Mouse (Mus musculus): Measurements from ENCODE around the gene Ano10. TPM values are rescaled to one million over a fixed set of nuclear protein-coding genes. Genes with fewer than 3 reads are reported as not detected.

Ano10 gene
- polyA plus RNA-seq, 1 experiment from 2014 or later = 33.9 TPM

- 93% methylated on average over 4 of the region's 4 CpGs for WGBS
- no peak overlapping the region for H3K27ac ChIP-seq (replicated peaks)
- no peaks in the 10 kb centered on the region for H3K27me3 ChIP-seq (ENCODE audit: low read depth, poor library complexity, severe bottlenecking)
- H3K36me3 ChIP-seq = peaks cover 35% of the 10 kb centered on the region
- no peak for DNase-seq (ENCODE audit: low spot score)
- H3K4me1 ChIP-seq = peaks cover 20% of the 10 kb centered on the region
- H3K9me3 ChIP-seq (replicated peaks) = no peaks in the 10 kb centered on the region
- H3K4me3 ChIP-seq = no peak overlapping the region
These were observed 155.7 kb downstream of the Ano10 start for GRCm38 (mm10) chr9:122138371-122139029.

- 78% methylated on average over 1 of the region's 1 CpGs for WGBS
- H3K27ac ChIP-seq (replicated peaks) = no peak overlapping the region
- H3K4me3 ChIP-seq = no peak overlapping the region
- no peaks in the 10 kb centered on the region for H3K27me3 ChIP-seq (ENCODE audit: low read depth, poor library complexity, severe bottlenecking)
- no peak for DNase-seq (ENCODE audit: low spot score)
- H3K9me3 ChIP-seq (replicated peaks) = no peaks in the 10 kb centered on the region
- peaks cover 16% of the 10 kb centered on the region for H3K4me1 ChIP-seq
- peaks cover 37% of the 10 kb centered on the region for H3K36me3 ChIP-seq
These were observed 156.3 kb downstream of the Ano10 start for GRCm38 (mm10) chr9:122137960-122138359.

- no peak for DNase-seq (ENCODE audit: low spot score)
- H3K4me1 ChIP-seq = peaks cover 11% of the 10 kb centered on the region
- no peaks in the 10 kb centered on the region for H3K9me3 ChIP-seq (replicated peaks)
- no peaks in the 10 kb centered on the region for H3K27me3 ChIP-seq (ENCODE audit: low read depth, poor library complexity, severe bottlenecking)
- no peak overlapping the region for H3K4me3 ChIP-seq
- WGBS = 86% methylated on average over 2 of the region's 2 CpGs
- peaks cover 34% of the 10 kb centered on the region for H3K36me3 ChIP-seq
- no peak overlapping the region for H3K27ac ChIP-seq (replicated peaks)
These were observed 158.4 kb downstream of the Ano10 start for GRCm38 (mm10) chr9:122135885-122136170.

- 69% methylated on average over 1 of the region's 1 CpGs for WGBS
- H3K27ac ChIP-seq (replicated peaks) = 0 out of 2 replicates have a peak overlapping the region, but pooled peaks have one; percentile 3
- no peak overlapping the region for H3K4me3 ChIP-seq
- no peaks in the 10 kb centered on the region for H3K9me3 ChIP-seq (replicated peaks)
- H3K27me3 ChIP-seq (ENCODE audit: low read depth, poor library complexity, severe bottlenecking) = no peaks in the 10 kb centered on the region
- peaks cover 34% of the 10 kb centered on the region for H3K36me3 ChIP-seq
- H3K4me1 ChIP-seq = peaks cover 13% of the 10 kb centered on the region
- DNase-seq (ENCODE audit: low spot score) = no peak
These were observed 158.9 kb downstream of the Ano10 start for GRCm38 (mm10) chr9:122135095-122135884.

GRCm38 (mm10) chr9:122132145-122132544 is 162.1 kb downstream of the Ano10 start:
- no peaks in the 10 kb centered on the region for H3K27me3 ChIP-seq (ENCODE audit: low read depth, poor library complexity, severe bottlenecking)
- no peak overlapping the region for H3K27ac ChIP-seq (replicated peaks)
- DNase-seq (ENCODE audit: low spot score) = no peak
- 0 out of 2 replicates have a peak, but pooled peaks cover 6% of the 10 kb centered on the region for H3K4me1 ChIP-seq
- WGBS = 86% methylated on average over 7 of the region's 7 CpGs
- H3K36me3 ChIP-seq = peaks cover 17% of the 10 kb centered on the region
- H3K9me3 ChIP-seq (replicated peaks) = no peaks in the 10 kb centered on the region
- H3K4me3 ChIP-seq = no peak overlapping the region

- no peak overlapping the region for H3K4me3 ChIP-seq
- peaks cover 19% of the 10 kb centered on the region for H3K4me1 ChIP-seq
- DNase-seq (ENCODE audit: low spot score) = no peak
- H3K36me3 ChIP-seq = peaks cover 11% of the 10 kb centered on the region
- H3K27ac ChIP-seq (replicated peaks) = no peak overlapping the region
- WGBS = 42% methylated on average over 3 of the region's 3 CpGs
- no peaks in the 10 kb centered on the region for H3K27me3 ChIP-seq (ENCODE audit: low read depth, poor library complexity, severe bottlenecking)
- no peaks in the 10 kb centered on the region for H3K9me3 ChIP-seq (replicated peaks)
These were observed 163.6 kb downstream of the Ano10 start for GRCm38 (mm10) chr9:122130666-122131065.

GRCm38 (mm10) chr9:122128686-122129085 is 165.5 kb downstream of the Ano10 start:
- Histone ChIP-seq H3K27ac (replicated peaks) (no peak overlapping the region), H3K4me1 (peaks cover 21% of the 10 kb centered on the region), H3K4me3 (no peak overlapping the region), H3K9me3 (replicated peaks) (no peaks in the 10 kb centered on the region), H3K27me3 (ENCODE audit: low read depth, poor library complexity, severe bottlenecking) (no peaks in the 10 kb centered on the region), H3K36me3 (0 out of 2 replicates have a peak, but pooled peaks cover 5% of the 10 kb centered on the region)
- 85% methylated on average over 5 of the region's 5 CpGs for WGBS
- DNase-seq (ENCODE audit: low spot score) = no peak

GRCm38 (mm10) chr9:122127271-122127785 is 166.9 kb downstream of the Ano10 start:
- H3K27ac ChIP-seq (replicated peaks) = no peak overlapping the region
- H3K36me3 ChIP-seq = no peaks in the 10 kb centered on the region
- no peaks in the 10 kb centered on the region for H3K9me3 ChIP-seq (replicated peaks)
- peaks cover 21% of the 10 kb centered on the region for H3K4me1 ChIP-seq
- H3K4me3 ChIP-seq = no peak overlapping the region
- no peaks in the 10 kb centered on the region for H3K27me3 ChIP-seq (ENCODE audit: low read depth, poor library complexity, severe bottlenecking)
- 54% methylated on average over 3 of the region's 3 CpGs for WGBS
- DNase-seq (ENCODE audit: low spot score) = no peak

- no peaks in the 10 kb centered on the region for H3K9me3 ChIP-seq (replicated peaks)
- H3K36me3 ChIP-seq = no peaks in the 10 kb centered on the region
- peaks cover 21% of the 10 kb centered on the region for H3K4me1 ChIP-seq
- H3K27ac ChIP-seq (replicated peaks) = no peak overlapping the region
- WGBS = 86% methylated on average over 8 of the region's 8 CpGs
- H3K27me3 ChIP-seq (ENCODE audit: low read depth, poor library complexity, severe bottlenecking) = no peaks in the 10 kb centered on the region
- no peak overlapping the region for H3K4me3 ChIP-seq
- DNase-seq (ENCODE audit: low spot score) = no peak
These were observed 167.4 kb downstream of the Ano10 start for GRCm38 (mm10) chr9:122126790-122127189.

Small RNA genes within 50 kb of the gene (microRNA-seq; reads per million reads assigned to microRNA genes)
- gene Mir8106 = not detected

Other genes with a start within 250 kb of the Ano10 start
- 25.8 and 31.2 TPM in 2 replicates for gene Snrk, start 177.2 kb downstream of the Ano10 start, polyA plus RNA-seq (2016; fragmentation: Nextera tagmentation; extraction: Ambion mirVana)
- 16.9 and 18.0 TPM in 2 replicates for gene Abhd5, start 57.2 kb upstream of the Ano10 start, polyA plus RNA-seq (2016; fragmentation: Nextera tagmentation; extraction: Ambion mirVana)

Measured in midbrain, embryonic 10.5 days (tissue).